Mouse (Mus musculus) forebrain, embryonic 11.5 days (tissue): ENCODE results near the gene Apoa5. TPM values are rescaled to one million over a fixed set of nuclear protein-coding genes. Genes with fewer than 3 reads are reported as not detected.

Source experiments
- ATAC-seq: fragments of 200-750 bp; cut with Nextera tagmentation; replicated peaks from 2 replicates; pipeline ENCODE4 v1.8.0; 2017; ENCODE audit warnings: moderate TSS enrichment; ENCODE audit not compliant: low FRiP score
- DNase-seq: peaks from one replicate; pipeline ENCODE4 v3.0.0-alpha.2; 2017; ENCODE audit warnings: low spot score
- H3K27ac ChIP-seq: fragments of 300-500 bp; sonication (generic); 2 replicates; pipeline ENCODE4 v1.5.1; 2014; ENCODE audit warnings: low read depth, low read length
- H3K27me3 ChIP-seq: fragments of 300-500 bp; sonication (generic); 2 replicates; pipeline ENCODE4 v1.6.1; 2014; ENCODE audit warnings: mild to moderate bottlenecking, low read length, mixed read lengths; ENCODE audit not compliant: control insufficient read depth, insufficient read depth
- H3K36me3 ChIP-seq: fragments of 300-500 bp; sonication (generic); 2 replicates; pipeline ENCODE4 v1.6.1; 2014; ENCODE audit warnings: mild to moderate bottlenecking, low read length, moderate library complexity, mixed read lengths; ENCODE audit not compliant: control insufficient read depth, insufficient read depth
- H3K4me1 ChIP-seq: fragments of 300-500 bp; sonication (generic); replicated peaks from 2 replicates; pipeline ENCODE4 v1.6.1; 2014; ENCODE audit warnings: low read length, mixed read lengths; ENCODE audit not compliant: control insufficient read depth, insufficient read depth
- H3K4me2 ChIP-seq: fragments of 300-500 bp; sonication (generic); 2 replicates; pipeline ENCODE4 v1.6.1; 2014; ENCODE audit warnings: low read depth, mild to moderate bottlenecking, low read length, moderate library complexity, mixed read lengths; ENCODE audit not compliant: severe bottlenecking
- H3K4me3 ChIP-seq: fragments of 300-500 bp; sonication (generic); 2 replicates; pipeline ENCODE4 v1.5.1; 2014; ENCODE audit warnings: low read depth, low read length
- H3K9ac ChIP-seq: fragments of 300-500 bp; sonication (generic); 2 replicates; pipeline ENCODE4 v1.6.1; 2014; ENCODE audit warnings: low read length
- H3K9me3 ChIP-seq: fragments of 300-500 bp; sonication (generic); 2 replicates; pipeline ENCODE4 v1.6.1; 2016; ENCODE audit warnings: low read length, mixed read lengths; ENCODE audit not compliant: control insufficient read depth
- WGBS: fragments of 180-500 bp; shearing (Covaris S2); extraction: QIAGEN DNeasy Blood & Tissue Kit; methylation state at CpG from one replicate; pipeline ENCODE4 v1.1.7; 2014; 5-methylcytosine and 5-hydroxymethylcytosine counted together
- polyA plus RNA-seq: library from polyadenylated mRNA; unstranded; fragments of >200 nt; fragmentation: Nextera tagmentation; extraction: Ambion mirVana; gene quantifications from 2 replicates; pipeline ENCODE4 v1.2.1, GENCODE M21; 2014

The Apoa5 gene
- polyA plus RNA-seq, 1 experiment from 2014 or later, result not detected

DNA sequence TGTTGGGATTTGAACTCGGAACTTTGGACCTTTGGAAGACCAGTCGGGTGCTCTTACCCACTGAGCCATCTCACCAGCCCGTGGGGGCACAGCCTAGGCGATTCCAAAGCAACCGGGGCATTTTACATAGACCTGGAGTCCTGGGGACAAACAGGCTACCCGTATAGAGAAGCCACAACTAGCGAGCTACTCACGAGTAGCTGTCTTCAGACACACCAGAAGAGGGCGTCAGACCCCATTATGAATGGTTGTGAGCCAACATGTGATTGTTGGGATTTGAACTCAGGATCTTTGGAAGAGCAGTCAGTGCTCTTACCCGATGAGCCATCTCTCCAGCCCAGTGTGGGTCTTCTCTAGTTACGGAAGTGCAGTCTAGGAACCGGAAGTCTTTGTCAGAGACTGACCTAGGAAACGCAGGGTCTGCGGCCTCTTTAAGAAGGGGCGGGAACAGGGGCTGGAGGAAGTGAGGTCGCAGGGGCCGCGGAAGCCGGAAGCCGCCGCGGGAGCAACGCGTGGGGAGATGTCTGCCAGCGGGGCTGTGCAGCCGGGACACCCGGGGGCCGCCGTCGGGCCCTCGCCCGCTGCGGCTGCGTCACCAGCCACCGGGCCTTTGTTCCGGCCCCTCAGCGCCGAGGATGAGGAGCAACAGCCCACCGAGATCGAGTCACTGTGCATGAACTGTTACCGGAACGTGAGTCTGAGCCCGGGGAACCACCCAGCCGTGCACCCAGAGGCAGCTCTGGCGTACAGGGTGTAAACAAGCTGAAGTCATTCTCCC is 4.4 kb downstream of the Apoa5 start, which contains the start of gene Zpr1:
Gene Zpr1, plus strand, starts transcription at position 388 of the 778 bp plus-strand sequence.
- Histone ChIP-seq H3K27ac (no peak within 1 kb of the TSS), H3K9me3 (no peaks in the 10 kb centered on the region), H3K27me3 (peaks cover 3% of the 10 kb centered on the region; the same call in 1 of the 2 replicates), H3K4me1 (peaks cover 9% of the 10 kb centered on the region; the same call in 1 of the 2 replicates), H3K4me2 (peak within 1 kb of the TSS; percentile 92), H3K36me3 (peaks cover 3% of the 10 kb centered on the region; the same call in 1 of the 2 replicates), H3K4me3 (peak within 1 kb of the TSS; percentile 80), H3K9ac (peak within 1 kb of the TSS; percentile 69)
- DNase-seq (peak; percentile 91), ATAC-seq (peak; percentile 95)
- WGBS, result 5% methylated on average over 45 of the region's 45 CpGs

DNA sequence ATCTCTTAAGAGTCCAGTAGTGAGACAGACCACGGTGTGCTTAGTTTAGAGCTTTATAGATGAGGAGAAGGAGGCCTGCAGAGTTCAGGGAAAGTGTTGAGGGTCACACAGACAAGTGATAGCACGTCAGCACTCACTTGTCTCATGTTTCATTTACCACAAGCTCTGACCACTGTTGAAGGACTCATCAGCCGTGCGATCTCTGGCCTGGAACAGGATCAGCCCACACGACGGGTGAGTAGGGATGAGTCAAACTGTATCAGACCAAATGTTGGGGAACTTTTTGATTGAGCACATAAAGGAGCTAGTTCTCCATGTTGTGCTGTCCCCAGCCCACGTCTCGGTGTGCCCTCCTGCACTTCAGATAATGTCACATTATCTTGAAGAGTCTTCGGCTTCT is 6.1 kb downstream of the Apoa5 start:
- WGBS, result 89% methylated on average over 9 of the region's 9 CpGs
- Histone ChIP-seq H3K4me1 (peaks cover 9% of the 10 kb centered on the region; the same call in 1 of the 2 replicates), H3K4me3 (no peak overlapping the region), H3K27me3 (peaks cover 3% of the 10 kb centered on the region; the same call in 1 of the 2 replicates), H3K27ac (no peak overlapping the region), H3K9me3 (no peaks in the 10 kb centered on the region), H3K9ac (no peak overlapping the region), H3K4me2 (no peak overlapping the region), H3K36me3 (peaks cover 3% of the 10 kb centered on the region; the same call in 1 of the 2 replicates)
- DNase-seq, result no peak
- ATAC-seq, result no peak

DNA sequence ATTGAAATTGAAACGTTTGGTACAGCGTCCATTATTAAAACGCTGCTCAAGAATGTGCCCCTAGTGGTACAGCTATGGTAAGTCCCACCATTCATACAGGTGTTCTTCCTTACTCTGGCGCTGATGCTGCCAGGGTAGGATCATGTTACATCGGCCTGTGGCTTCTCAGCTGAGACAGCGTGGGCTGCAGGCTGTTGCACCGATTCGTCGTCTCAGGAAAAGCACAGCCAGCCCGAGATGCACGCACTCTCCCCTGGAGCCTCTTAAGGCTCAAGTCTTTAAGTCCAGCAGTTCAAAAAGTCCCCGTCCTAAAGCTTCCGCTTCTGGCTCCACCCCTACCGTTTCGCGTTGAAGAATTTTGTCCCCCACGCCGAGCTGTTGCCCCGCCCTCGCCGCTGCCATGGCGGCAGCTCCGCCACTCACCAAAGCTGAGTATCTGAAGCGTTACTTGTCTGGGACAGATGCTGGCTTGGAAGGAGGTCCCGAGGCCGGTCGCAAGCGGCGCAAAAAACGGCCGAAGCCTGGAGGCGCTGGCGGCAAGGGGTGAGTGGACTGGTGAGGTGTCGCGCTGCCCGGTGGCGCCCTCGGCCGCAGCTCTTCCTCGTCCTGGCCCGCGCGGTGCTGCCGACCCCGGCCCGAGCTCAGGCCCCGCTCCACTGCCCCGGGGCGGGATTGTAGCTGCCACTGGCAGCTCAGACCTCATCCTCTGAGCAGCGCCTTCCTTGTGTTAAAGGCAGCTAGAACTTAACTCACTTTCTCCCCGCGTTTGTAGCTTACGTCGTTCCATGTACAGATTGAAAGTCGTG is 14.4 kb downstream of the Apoa5 start, which contains the start of gene Bud13:
Gene Bud13, plus strand, starts transcription at position 378 of the 806 bp plus-strand sequence.
- Histone ChIP-seq H3K9ac (peak within 1 kb of the TSS; percentile 93), H3K4me2 (peak within 1 kb of the TSS; percentile 62), H3K4me3 (peak within 1 kb of the TSS; percentile 87), H3K27ac (peak within 1 kb of the TSS; percentile 70), H3K27me3 (no peaks in the 10 kb centered on the region), H3K36me3 (peaks cover 3% of the 10 kb centered on the region; the same call in 1 of the 2 replicates), H3K4me1 (peaks cover 6% of the 10 kb centered on the region; the same call in 1 of the 2 replicates), H3K9me3 (no peaks in the 10 kb centered on the region)
- peak; percentile 91 for DNase-seq
- under 1% methylated on average over 55 of the region's 55 CpGs for WGBS
- ATAC-seq, result peak; percentile 85

DNA sequence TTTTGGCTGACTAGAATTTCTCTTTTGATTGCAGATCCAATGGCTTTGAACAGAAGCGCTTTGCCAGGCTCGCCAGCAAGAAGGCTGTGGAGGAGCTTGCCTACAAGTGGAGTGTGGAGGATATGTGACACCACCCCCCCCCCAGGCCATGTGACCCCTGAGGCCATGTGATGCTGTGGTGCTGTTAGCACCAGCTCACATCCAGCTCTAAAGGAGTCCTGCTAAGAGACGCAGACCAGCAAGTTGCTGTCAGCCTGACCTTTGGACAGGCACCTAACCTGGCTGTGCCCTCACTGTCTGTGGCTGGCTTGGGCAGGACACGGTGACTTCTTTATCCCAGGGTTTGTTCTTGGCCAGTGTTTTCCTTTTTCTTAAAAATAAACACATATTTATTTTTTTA is 29.9 kb downstream of the Apoa5 start:
- Histone ChIP-seq H3K36me3 (no peaks in the 10 kb centered on the region; the same call in 1 of the 2 replicates), H3K9ac (no peak overlapping the region), H3K4me2 (no peak overlapping the region), H3K4me1 (no peaks in the 10 kb centered on the region), H3K4me3 (no peak overlapping the region), H3K27ac (no peak overlapping the region), H3K9me3 (no peaks in the 10 kb centered on the region), H3K27me3 (no peaks in the 10 kb centered on the region)
- DNase-seq (no peak), ATAC-seq (no peak)
- 93% methylated on average over 4 of the region's 4 CpGs for WGBS

DNA sequence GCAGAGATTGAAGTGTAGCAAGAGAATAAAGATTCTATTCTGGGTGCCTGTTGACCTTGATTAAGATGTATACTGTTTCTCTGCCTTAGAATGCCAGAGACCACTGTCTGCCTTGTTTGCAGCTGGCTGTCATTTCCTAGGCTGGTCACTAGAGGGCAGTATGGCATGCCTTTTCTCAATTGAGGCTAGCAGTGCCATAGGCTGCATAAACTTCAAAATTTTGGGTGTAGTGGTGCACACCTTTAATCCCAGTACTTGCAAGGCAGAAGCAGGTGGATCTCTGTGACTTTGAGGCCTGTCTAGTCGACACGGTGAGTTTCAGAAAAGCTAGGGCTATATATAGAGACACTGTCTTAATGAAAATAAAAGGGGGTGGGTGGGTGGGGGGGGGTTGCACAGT is 33.7 kb downstream of the Apoa5 start:
- H3K4me1 ChIP-seq, result no peaks in the 10 kb centered on the region
- 14% methylated on average over 2 of the region's 2 CpGs for WGBS
- no peak overlapping the region for H3K9ac ChIP-seq
- H3K36me3 ChIP-seq, result no peaks in the 10 kb centered on the region; the same call in 1 of the 2 replicates
- peak; percentile 78 for DNase-seq
- H3K27ac ChIP-seq, result no peak overlapping the region
- no peak overlapping the region for H3K4me2 ChIP-seq
- ATAC-seq, result no peak
- no peak overlapping the region for H3K4me3 ChIP-seq
- H3K9me3 ChIP-seq, result no peaks in the 10 kb centered on the region
- H3K27me3 ChIP-seq, result no peaks in the 10 kb centered on the region

DNA sequence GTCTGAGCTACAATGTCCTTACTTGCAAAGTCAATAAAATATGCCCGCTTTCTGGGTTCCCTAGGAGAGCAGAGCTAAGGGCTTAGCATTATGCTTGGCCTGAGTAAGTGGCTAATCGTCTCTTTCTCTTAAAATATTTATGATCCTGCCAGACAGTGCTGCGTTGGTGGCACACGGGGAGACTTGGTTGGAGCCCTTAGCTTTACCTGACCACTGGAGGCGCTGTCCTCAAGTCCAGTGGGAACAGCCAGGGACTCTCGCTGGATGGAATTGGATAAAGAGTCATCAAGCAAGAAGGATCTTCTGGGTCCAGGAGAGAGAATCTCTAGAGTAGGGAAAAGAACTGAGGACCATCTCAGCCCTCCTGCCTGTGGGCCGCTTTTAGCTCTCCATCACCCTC is 40.7 kb downstream of the Apoa5 start:
- no peak for DNase-seq
- Histone ChIP-seq H3K9ac (no peak overlapping the region; the same call in 1 of the 2 replicates), H3K4me3 (no peak overlapping the region), H3K36me3 (no peaks in the 10 kb centered on the region), H3K4me1 (no peaks in the 10 kb centered on the region), H3K27ac (no peak overlapping the region), H3K27me3 (no peaks in the 10 kb centered on the region), H3K4me2 (no peak overlapping the region), H3K9me3 (no peaks in the 10 kb centered on the region)
- no peak for ATAC-seq
- 10% methylated on average over 7 of the region's 7 CpGs for WGBS

DNA sequence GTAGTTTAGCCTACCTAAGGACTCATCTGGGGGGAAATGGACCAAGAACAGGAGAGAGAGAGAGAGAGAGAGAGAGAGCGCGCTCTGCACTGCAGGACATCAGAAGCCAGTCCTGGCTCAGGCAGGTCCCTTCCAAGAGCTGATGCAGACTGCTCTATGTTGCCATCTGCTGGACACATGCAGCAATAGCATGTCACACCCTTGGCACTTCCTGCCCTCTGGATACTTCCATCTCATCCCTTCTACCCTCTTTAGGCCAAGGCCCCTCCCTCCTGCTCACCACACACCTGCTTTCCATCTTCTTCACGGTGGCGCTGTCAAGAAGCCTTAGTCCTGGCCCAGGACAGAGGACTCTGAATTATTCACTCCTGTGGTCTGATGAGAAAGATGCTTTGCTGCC is 46.1 kb downstream of the Apoa5 start:
- 5% methylated on average over 4 of the region's 4 CpGs for WGBS
- Histone ChIP-seq H3K36me3 (no peaks in the 10 kb centered on the region), H3K27ac (no peak overlapping the region), H3K9ac (no peak overlapping the region), H3K27me3 (no peaks in the 10 kb centered on the region), H3K9me3 (no peaks in the 10 kb centered on the region), H3K4me3 (no peak overlapping the region), H3K4me2 (no peak overlapping the region), H3K4me1 (peaks cover 16% of the 10 kb centered on the region)
- DNase-seq (peak; percentile 85), ATAC-seq (peak; percentile 64; the same call in 1 of the 2 replicates)

DNA sequence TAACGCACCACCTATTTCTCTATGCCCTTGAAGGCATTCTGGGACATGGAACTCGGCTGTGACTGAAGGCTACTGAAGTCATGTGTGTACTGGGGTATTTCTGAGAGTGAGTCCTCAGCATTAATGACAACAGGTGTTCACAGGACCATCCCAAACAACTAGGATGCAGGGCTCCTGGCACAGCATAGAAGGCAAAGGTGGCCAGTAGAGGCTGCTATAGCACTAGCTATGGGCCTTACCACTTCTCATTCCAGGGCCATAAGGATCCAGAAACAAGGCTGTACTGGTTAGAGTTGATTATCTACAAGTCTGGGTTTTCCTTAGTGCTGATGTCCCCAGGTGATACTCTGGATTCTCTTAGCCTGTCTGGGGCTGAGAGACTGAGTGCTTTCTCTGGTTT is 46.5 kb downstream of the Apoa5 start:
- DNase-seq, result no peak
- Histone ChIP-seq H3K36me3 (no peaks in the 10 kb centered on the region), H3K9ac (no peak overlapping the region), H3K27me3 (no peaks in the 10 kb centered on the region), H3K9me3 (no peaks in the 10 kb centered on the region; the same call in 1 of the 2 replicates), H3K27ac (no peak overlapping the region), H3K4me3 (no peak overlapping the region), H3K4me1 (peaks cover 16% of the 10 kb centered on the region), H3K4me2 (no peak overlapping the region)
- ATAC-seq, result peak; percentile 20; the same call in 1 of the 2 replicates
- 59% methylated on average over 2 of the region's 2 CpGs for WGBS
